Mouse (Mus musculus) inflammation-experienced regulatory T-cells, adult 6 months (primary cell): Measurements from ENCODE around the gene Rrh. TPM values are rescaled to one million over a fixed set of nuclear protein-coding genes. Genes with fewer than 3 reads are reported as not detected.
"Not testable (repeated sequence)": the region's sequence is repeated elsewhere in the genome, so short reads cannot be mapped to it uniquely, and the experiment has no call there.

Experiments
- ATAC-seq: one replicate; pipeline ENCODE4 v1.8.0; 2017
- polyA plus RNA-seq, 3 experiments: library from polyadenylated mRNA; unstranded; fragments of 100-300 nt; shearing (Covaris generic); gene quantifications; one replicate each; pipeline ENCODE4 v1.2.1; 2017

The Rrh gene
- polyA plus RNA-seq, 3 experiments from 2014 or later: 0.18 TPM; not detected in 2

DNA sequence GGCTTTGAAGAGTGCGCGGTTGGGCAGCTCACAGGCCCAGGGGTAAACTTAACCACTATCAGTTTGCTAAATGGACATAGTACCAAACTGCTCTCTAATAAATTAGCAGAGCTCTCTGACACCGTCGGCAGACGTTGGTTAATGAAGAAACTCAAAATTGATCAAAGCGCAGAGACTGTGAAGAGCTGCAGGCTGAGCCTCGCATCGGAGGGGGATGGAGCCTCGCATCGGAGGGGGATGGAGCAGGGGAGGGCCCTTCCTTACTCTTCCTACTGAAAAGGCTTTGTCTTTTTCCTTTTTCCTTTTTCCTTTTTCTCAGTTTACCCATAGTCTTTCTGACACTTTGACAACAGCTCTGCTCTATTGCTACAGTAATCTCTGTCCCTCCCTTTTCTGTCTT, 41.0 kb downstream of the Rrh start:
- no peak for ATAC-seq

DNA sequence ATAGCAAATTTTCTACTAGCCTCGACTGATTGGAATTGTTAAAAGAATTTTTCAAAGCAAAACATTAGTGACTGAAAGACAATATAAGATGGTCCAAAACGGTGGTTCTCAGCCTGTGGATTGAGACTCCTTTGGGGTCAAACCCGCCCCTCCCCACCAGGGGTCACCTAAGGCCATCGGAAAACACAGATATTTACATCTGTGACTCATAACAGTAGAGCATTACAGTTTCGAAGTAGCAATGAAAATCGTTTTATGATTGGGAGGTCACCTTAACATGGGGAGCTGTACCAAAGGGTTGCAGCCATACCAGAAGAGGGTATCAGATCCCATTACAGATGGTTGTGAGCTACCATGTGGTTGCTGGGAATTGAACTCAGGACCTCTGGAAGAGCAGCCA, 51.2 kb downstream of the Rrh start:
- ATAC-seq: no peak

DNA sequence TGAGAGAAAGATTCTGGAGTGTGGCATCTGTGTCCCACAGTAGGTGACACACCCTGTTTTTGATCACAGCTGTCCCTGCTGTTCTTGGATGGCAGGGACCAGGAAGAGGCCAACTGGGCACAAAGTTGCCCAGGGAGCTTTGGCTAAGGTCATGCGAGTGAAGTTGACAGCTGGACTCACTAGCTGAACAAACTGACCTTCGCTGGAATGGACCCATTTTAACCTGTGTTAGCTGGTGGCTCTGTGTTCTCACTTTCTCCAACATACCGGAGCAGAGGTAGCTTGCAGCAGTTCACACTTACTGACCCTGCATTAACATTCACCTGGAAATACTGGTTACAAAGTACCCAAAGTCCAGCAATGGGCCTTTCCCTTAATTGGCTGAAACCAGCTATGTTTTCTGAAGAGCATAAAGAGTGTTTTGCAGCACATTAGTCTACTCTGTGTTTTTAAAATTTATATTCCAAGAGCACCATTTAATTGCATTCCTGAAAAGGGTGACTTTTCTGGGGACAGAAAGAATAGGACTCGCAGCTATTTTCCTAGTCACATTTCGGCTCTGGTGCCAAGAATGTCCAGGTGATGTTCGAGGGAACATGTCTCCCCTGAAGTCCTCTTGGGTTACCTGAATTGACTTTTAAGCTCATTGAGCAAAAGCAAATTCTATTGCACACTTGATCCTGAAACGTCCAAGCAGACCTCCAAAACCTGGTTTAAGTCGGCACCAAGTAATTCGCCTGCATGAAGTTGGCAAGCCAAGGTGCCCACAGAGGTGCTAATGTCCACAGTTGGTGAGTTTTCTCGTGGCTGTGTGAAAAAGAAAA, 55.2 kb downstream of the Rrh start:
- ATAC-seq: no peak

DNA sequence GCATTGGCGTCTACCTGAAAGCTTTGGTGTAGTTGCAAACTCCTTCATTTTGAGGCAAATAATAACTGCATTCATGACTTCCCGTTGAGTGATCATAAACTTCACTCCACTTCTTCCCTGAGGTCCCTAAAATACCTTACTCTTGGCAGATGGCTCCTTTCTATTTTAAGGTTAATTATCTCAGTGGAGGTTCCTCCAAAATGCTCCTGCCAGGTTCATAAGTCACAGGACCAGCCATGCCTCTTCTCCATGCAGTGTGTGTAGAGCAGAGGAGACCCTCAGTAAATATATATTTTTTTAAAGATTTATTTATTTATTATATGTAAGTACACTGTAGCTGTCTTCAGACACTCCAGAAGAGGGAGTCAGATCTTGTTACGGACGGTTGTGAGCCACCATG, 56.3 kb downstream of the Rrh start:
- no peak for ATAC-seq

DNA sequence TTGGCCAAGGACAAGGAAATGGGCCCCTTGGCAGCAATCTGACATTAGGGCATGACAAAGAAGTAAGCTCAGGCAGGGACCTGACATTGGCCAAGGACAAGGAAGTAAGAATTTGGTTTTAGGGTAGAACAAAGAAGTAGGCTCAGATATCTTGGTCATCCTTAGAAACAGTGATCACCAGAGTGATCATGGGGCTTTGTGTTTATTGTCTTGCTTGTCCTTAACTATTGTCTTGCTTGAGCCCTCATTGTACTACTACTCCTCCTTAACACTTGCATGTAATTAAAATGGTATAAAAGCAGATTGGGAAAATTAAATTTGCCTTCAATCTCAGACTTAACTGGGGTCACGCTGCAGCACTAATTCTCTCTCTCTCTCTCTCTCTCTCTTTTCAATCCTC, 64.8 kb downstream of the Rrh start:
- ATAC-seq: not testable (repeated sequence)

DNA sequence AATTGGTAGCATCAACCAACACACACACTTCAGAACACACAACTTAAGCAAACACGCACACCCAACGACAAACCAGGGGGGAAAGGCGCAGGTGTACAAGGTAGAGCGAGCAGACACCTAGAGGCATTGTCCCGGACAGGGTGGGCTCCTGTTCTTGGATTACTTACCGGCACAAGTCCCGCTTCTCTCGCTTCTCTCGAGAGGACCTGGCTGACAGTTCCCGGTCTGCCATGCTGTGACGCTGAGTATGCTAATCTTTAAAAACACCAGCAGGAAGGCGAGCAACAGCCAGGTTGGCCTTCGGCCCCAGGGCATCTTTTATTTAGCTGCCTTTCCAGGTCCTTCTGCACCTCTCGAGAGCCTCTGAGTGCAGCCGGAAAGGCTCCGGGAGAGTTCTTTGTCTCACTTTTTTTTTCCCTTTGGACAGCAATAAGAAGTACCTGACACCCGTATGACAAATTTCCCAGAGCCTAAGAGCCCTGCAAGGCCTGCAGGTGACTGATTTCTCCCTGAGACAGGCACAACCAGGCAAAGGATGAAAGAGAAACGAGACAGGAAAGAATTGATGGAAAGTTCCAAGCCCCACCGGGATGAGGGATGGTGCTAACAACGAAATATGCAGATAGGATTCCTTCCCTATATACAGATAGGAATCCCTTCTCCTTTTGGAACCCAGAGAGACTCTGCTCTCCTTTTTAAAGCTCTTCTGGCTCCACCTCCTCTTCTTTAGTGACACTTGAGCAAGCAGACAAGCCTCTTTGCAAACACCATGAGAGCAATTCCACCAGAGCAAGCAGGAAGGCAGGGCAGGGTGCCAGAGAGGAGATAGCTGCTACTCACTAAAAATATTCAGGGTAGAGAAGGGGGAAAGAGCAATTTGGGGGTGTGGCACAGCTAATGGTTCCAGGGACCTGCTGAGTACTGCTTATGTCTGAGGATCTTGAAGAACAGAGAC, 67.5 kb downstream of the Rrh start, which contains the start of gene Egf:
Egf (minus strand) TSS at position 667 of the 955 bp plus-strand sequence.
- no peak for ATAC-seq

Other genes starting within 250 kb of the Rrh start
- 1 to 10 TPM in 1 of 3 experiments, under 1 TPM in 2; 0.55 to 3.2 (median 0.93) TPM for gene Egf, start 67.3 kb downstream of the Rrh start, polyA plus RNA-seq
- gene Lrit3, start 18.6 kb downstream of the Rrh start, polyA plus RNA-seq: not detected
- 10 to 100 TPM; 13.5 to 14.1 (median 13.8) TPM for gene Gar1, start 8.8 kb upstream of the Rrh start, polyA plus RNA-seq
- gene Cfi, start 13.3 kb upstream of the Rrh start, polyA plus RNA-seq: not detected
- 1 to 10 TPM in 2 of 3 experiments, under 1 TPM in 1; 0.92 to 2.5 (median 1.1) TPM for gene Pla2g12a, start 56.0 kb upstream of the Rrh start, polyA plus RNA-seq
- 10 to 100 TPM; 55.2 to 62.2 (median 60.7) TPM for gene Casp6, start 78.8 kb upstream of the Rrh start, polyA plus RNA-seq
- gene Mcub, start 147.6 kb upstream of the Rrh start, polyA plus RNA-seq: 10 to 100 TPM; 19.8 to 26.4 (median 20.9) TPM
- gene Sec24b, start 239.0 kb upstream of the Rrh start, polyA plus RNA-seq: 10 to 100 TPM; 18.6 to 34.0 (median 20.5) TPM